Mouse (Mus musculus): ENCODE results near the gene Golga3.
A peak's percentile ranks its signal among the peaks of the same experiment; 100 is the strongest.

Golga3 gene

DNA sequence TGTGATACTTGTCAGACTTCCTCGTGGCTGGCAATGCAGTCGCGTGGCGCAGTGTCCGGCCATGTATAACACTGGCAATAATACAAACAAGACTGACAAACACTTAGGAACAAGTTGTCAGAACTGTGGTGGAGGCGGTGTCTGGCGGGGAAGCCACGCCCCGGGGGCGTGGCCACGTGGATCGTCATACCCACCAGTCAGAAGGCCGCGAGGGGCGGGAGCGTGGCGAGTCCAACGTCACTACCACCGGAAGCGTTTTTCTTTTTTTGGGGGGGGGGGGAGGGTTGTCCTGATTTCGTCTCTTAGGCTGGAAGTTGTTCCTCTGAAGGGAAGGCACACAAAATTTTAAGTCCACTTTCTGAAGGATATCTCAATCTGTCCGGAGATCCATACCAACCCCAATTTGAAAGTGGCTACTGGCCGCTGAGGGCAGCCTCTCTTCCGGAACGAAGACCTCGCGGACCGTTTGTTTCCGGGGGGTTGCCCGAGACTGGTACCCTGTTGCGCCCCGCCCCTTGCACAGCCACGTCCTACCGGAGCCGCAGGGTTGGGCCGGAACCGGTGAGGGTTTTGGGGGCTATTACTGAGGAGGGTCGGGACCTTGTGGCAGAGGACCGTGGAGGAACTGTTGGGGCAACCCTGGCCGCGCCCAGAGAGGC is at the start of gene Golga3:
Gene Golga3, plus strand, starts transcription at position 340 of the 659 bp plus-strand sequence.
- DNase-seq (ENCODE audit: low spot score): peak; percentile 93

DNA sequence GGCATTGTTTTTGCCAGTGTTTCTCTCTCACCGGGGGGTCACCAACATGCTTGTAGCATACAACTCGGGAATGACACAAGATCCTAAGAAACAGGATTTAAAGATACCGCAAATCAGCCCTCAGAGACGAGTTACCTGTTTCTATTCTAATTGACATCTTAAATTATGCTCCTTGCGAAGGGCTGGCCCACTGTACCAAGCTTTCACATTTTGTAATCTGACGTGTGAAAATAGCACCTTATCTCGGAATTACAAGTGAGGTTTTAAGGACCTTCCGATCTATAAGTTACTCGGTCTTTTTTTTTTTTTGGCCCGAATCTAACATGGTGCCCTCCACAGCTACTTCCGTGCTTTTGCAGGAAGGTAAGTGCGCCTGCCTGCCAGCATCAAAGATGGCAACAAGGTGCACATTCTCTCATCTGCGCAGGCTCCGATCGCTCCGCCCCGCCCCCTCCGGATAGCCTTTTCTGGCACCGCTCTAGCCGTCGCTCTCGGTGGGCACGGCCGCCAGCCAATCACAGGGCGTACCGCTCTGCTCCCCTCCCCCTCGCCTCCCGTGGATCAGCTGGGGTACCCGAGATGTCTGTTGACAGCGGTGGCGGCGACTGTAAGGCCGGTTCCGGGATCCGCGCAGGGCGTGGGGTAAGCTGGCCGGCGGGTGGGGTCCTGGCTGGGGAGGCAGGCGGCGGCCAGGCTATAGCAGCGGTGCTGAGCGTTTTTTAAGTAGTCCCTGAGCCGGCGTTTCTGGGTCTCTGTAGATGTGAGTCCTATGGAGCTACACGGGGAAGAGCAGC is 41.0 kb upstream of the Golga3 start, which contains the start of gene Chfr:
Gene Chfr, plus strand, starts transcription at position 550 of the 794 bp plus-strand sequence.
- peak; percentile 98 for DNase-seq (ENCODE audit: low spot score)

DNA sequence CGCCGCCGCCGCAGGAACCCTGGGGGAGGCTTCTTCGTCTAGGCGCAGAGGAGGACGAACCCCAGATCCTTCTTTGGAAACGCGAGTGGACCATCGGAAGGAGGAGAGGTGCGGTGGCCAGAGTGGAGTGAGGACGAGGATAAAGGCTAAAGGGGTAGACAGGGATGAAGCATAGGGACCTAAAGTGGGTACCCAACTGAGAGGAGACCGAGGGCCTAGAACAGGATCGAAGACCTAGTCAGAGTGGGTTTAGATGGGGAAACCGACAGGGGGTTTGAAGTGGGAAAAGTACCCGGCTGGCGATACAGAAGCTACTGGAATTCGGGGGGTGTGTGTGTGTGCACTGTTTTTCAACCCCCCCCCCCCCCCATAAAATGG is 40.4 kb upstream of the Golga3 start:
- DNase-seq (ENCODE audit: low spot score): no peak

DNA sequence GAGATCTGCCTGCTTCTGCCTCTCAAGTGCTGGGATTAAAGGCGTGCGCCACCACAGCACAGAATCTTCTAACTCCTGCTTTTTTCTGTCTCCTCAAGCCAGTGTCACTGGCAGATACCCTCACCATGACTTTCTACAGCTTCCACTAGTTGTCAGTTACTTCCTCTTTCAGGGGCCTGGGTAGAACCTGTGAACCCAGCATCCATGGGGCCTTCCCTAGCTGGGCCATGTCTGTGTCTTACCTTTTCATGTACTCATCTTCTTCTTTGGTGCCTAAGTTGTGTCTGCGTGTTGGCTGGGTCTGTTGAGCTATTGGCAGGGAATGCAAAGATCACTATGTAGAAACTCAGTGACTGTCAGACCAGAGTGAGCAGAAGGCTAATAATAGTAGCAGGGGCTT is 38.7 kb upstream of the Golga3 start:
- no peak for DNase-seq (ENCODE audit: low spot score)

DNA sequence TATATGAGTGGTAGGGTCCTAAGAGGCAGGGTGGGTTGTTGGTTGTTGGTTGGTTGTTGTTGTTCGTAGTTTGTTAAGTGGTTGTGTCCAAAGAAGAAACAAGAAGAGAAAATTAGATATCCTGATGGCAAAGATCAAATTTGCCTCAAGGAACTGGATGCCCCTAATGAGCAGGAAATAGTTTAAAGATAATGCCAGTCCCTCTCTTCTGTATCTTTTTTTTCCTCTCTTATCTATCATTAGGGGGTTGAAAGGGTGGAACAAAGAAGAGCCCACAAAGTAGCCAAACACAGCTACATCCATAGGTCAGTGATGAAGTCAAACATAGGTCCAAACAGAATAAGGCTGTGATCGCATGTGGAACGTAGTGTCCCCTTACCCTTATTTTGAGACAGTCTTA is 37.2 kb upstream of the Golga3 start:
- DNase-seq (ENCODE audit: low spot score): no peak

DNA sequence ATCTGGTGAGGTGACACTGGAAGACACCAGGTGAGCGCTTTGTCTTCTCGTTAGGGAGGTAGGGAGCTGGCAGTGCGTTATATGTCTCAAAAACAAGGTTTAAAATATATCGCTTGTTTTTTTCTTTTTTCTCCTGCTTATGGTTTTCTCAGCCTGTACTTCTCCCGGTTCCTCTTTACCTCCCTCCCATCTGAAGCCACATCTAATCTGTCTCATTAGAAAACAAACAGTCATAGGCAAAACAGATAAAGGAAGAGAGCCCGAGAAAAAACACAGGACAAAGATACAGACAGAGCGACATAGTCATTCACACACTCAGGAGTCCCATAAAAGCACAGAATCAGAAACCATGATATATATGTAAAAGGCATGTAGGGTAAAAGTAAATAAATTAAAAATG is 36.1 kb upstream of the Golga3 start:
- no peak for DNase-seq (ENCODE audit: low spot score)

DNA sequence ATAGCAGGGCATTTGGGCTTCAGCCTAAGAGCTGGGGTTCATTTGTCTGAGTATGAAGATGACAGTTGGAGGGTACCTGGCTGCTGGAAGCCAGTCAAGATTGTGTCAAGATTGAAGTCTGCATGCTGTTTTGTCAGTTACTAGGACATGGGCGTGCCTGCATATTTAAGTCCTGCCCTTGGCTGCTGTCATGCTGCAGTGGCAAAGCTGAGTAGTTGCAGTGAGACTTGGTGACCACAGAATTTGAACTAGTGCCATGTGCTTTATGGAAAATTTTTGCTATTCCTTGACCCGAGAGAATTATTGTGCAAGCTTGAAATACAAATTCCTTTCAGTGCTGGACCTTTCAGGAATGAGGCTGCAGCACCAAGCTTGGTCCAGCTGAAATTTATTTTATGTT is 34.2 kb upstream of the Golga3 start:
- DNase-seq (ENCODE audit: low spot score): no peak

DNA sequence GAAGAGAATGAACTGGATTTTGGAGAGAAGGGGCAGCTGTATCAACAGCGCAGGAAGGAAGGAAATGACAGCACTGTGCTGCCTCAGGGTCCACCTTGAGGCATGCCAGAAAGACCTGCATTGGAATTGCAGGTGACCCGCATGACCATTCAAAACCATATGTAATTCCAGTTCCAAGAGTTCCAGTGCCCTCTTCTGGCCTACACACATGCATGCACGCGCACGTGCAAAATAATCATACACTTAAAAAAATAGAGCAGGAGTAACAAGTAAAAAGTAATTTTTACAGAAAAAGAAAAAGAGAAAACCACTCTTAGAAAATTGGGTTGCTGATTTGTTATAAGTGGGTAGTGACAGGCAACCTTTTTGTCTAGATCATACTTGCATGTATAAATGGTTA is 33.5 kb upstream of the Golga3 start:
- DNase-seq (ENCODE audit: low spot score): peak; percentile 14

DNA sequence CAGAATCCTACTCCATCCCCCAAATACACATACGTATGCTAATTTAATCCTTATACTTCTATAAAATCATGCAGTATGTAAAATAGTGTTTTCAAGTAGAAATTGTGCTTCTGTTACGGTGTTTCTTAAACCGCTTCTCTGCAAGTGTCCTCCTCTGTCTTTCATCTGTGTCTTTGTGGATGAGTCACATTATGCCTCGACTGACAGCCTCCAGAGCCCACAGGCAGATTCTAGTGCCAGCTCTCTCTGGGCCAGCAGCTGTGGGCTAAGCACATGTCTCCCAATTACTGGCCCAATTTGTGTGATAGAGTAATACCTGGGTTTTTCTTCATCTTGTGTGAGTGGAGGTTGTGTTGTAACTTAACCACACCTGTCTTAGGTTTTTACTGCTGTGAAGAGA is 7.1 kb upstream of the Golga3 start:
- no peak for DNase-seq (ENCODE audit: low spot score)

DNA sequence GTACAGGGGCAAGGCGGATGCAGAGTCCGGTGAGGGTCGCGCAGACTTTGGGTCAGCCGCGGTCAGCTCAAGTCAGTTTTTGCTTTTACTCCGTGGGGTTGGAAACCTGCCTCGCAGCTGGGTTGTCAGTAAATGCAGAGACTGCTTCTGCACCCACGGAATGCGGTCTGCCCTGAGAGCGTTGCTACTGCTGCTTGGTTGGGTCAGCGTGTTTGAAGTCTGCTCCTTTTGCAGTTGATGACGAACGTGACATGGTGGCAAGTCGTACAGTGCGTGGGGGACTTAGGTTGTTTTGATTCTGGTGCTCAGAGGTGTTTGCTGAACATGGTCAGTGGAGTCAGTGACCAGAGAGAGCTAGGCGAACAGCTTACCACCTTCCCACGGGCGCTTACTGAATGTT is 520 bp downstream of the Golga3 start:
- peak; percentile 27 for DNase-seq (ENCODE audit: low spot score)

DNA sequence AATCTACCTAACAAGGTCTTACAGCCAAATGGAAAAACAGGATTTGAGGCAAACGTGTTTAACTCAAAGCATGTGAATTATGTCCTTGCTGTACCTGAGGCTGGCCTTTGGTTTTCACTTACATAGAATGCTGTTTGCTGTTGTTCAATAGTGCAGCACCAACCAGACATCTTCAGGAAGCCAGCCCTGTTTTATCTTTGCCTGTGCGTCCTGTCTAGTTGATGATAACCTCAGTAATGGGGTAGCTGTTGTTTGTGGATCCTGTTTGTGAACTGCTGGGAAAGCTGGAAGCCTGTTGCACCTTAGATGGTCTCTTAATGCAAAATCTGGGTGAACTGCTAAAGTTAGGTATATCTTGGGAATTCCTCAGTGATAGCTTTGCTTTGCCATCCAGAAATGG is 2.1 kb downstream of the Golga3 start:
- no peak for DNase-seq (ENCODE audit: low spot score)

DNA sequence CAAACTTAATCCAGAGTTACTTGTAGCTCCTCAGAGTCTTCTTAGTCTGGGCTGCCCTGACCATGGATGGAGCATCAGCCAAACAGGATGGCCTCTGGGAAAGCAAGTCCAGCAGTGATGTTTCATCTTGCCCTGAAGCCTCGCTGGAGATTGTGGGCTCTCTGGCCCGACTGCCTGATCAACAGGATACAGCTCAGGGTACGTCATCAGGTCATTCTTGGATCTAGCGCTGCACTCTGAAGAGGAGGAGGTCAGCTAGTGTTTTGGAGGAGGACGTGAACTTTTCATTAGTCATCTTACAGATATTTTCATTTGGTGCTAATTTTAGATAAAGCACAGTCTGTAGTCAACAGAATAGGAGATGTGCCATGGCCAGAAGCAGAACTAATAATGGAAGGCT is 5.2 kb downstream of the Golga3 start:
- no peak for DNase-seq (ENCODE audit: low spot score)

DNA sequence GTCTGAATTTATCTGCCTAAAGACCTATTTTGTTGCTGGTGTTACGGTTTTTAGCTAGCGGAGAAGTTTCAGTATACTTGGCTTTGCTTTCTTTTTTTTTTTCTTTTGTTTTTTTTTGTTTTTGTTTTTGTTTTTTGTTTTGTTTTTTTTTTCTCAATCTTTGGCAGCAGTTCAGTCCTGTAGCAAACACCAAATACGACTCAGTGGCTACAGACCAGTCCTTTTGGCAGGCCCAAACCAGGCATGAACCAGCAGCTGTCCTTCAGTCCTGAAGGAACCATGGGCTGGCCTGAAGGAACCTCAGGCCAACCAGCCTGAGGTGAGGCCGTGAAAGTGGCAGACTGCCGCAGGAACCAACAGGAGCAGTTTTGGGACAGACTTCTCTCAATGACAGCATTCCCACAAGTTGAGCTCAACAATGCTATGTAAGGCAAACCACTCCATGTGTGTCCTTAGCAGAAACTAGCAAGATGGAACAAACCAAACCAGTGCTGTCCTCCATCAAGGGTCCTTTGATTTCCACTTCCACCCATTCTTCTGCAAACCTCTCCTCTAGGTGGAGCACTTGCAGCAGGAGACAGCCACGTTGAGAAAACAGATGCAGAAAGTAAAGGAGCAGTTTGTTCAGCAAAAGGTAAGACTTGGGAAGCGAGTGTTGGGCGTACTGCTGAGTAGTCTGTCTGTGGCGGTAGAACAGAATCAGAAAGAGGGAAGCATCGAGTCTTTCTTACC is 26.8 kb downstream of the Golga3 start:
- DNase-seq (ENCODE audit: low spot score): peak; percentile 16

DNA sequence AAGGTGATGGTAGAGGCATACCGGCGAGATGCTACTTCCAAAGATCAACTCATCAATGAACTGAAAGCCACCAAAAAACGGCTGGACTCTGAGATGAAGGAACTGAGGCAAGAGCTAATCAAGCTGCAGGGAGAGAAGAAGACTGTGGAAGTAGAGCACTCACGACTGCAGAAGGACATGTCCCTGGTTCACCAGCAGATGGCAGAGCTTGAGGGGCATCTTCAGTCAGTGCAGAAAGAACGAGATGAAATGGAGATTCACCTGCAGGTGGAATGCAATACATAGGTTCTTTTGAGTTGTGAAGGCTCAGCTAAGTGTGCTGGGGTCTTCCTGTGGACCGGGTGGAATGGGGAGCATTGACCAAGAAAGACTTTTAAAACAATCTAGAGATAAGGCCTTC is 28.3 kb downstream of the Golga3 start:
- peak; percentile 11 for DNase-seq (ENCODE audit: low spot score)

DNA sequence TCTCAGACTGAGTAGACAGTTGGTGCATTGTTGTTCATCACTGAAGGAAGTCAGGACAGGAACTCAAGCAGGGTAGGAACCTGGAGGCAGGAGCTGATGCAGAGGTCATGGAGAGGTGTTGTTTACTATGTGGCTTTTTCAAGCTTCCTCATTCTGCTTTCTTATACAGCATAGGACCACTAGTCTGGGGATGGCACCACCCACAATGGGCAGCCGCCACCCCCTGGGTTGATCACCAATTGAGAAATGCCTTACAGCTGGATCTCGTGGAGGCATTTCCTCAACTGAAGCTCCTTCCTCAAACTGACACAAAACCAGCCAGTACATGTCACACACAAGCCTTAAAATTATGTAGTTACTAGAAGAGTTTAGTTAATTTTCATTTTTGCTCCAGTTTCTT is 34.8 kb downstream of the Golga3 start:
- DNase-seq (ENCODE audit: low spot score): no peak

DNA sequence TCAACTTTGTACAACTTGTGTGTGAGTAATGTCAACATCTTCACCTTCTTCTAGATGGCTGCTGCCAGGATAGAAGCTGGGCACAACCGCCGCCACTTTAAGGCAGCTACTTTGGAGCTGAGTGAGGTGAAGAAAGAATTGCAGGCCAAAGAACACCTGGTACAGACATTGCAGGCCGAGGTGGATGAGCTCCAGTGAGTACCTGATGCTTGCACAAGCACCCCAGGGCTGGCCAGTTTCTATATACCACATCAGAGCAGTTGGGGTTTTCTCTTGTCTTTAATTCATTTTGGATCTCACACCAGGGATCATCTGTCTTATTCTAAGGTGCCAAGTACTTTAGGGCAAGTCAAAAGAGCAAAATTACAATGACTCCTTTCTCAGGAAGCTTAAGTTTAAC is 40.3 kb downstream of the Golga3 start:
- no peak for DNase-seq (ENCODE audit: low spot score)

DNA sequence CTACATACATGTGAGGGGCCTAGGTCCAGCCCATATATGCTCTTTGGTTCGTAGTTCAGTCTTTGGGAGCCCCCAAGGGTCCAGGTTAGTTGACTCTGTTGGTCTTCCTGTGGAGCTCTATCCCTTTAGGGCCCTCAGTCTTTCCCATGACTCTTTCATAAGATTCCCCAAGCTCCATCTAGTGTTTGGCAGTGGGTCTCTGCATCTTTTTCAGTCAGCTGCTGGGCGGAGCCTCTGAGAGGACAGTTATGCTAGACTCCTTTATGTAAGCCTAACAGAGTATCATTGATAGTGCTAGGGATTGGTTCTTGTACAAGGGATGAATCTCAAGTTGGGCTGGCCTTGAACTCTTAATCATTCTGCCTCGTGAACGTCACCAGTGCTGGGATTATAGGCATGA is 43.8 kb downstream of the Golga3 start:
- no peak for DNase-seq (ENCODE audit: low spot score)

DNA sequence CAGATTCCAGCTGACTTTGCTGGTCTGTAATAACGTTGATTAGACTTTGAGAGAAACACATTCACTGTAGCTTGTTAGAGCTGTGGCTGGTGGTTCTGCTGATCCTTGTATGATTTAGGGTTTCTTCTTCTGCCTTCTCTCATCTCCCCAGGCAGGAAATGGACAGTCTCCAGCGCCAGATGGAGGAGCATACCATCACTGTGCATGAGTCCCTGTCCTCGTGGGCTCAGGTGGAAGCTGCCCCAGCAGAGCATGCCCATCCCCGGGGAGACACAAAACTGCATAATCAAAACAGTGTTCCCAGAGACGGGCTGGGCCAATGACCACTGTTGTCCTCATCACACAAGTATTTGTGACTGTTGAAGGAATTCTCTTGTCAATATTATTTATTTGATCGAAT is 46.3 kb downstream of the Golga3 start:
- DNase-seq (ENCODE audit: low spot score): peak; percentile 54

DNA sequence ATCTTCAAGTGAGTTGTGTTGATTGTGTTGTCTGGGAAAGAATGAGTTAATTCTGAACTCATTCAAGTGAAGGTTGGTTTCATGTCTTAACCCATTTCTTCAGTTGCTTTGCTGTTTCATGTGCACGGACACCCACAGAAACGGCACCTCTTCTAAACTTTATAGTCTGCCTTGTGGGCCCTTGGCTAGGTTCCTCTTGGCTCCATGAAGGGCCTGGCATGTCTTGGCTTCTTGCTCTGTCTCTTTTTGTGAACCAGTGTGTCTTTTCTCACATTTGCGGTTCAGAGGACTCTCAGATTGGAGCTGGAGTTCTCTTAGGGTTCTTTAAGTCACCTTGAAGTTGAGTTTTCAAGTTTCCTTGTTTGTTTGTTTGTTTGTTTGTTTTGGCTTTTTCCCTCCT is 48.6 kb downstream of the Golga3 start:
- DNase-seq (ENCODE audit: low spot score): no peak

DNA sequence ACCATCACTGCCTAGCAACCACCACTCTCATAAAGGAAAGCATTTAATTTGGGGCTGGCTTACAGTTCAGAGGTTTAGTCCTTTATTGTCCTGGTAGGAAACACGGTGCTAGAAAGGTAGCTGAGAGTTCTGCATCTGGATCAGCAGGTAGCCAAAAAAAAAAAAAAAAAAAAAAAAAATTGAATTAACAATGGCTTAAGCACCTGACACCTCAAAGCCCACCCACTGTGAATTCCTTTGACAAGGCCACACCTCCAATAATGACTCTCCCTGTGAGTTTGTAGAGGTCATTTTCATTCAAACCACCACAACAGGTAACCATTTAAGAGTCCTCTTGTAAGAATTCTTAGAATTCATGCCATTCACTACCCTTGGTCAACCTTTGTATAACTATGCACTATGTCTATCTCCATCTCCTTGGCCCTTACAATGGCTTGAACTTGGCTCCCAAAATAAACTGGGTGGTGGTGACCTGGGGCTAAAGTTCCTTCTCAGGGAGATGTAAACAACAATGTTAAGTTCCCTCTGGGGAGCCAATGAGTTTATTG is 50.9 kb downstream of the Golga3 start:
- DNase-seq (ENCODE audit: low spot score): no peak

DNA sequence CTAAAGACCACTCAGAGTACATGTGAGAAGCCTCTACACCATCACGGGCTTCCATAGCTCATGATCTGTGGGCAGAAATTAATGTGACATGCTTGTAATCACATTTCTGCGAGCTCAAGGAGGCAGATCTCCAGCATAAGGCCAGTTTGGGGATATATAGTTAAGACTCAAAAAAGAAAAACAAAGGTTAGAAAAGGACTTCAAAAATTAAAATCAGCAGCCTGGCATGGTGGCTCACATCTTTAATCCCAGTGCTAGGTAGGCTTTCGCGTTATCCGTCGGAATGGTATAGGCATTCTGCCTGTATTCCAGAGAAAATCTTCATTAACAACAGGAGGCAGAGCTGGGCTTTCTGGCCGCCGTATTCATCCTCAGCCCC is 53.9 kb downstream of the Golga3 start:
- no peak for DNase-seq (ENCODE audit: low spot score)

DNA sequence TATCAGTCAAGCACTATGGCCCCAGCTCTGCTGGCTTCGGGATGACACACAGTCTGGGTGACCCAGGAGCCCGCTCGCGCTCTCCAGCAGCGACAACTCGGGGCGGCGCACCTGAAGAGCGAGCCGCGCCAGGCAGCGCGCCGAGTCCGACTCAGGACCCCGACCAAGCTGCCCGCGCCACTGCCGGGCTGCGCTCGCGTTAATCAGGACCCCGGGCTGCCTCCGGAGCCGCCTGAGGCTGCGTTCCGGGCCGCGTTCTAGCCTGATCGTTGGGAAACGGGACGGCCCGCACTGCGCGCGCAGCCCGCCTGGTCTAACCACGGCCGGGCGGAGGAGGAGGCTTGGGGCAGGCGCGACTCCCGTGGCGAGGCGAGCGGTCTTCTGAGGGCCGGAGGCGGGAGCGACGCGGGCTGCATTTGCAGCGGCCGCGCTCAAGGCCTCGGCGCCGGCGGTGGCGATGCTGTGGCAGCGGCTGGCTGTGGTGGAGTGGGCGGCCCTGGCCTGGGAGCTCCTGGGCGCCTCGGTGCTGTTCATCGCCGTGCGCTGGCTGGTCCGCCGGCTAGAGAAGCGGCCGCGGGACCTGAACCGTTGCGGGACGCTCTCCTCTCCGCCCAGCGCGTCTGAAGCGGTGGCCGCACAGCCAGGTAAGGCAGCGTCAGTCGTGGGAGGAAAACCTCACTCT is 54.4 kb downstream of the Golga3 start, which contains the start of gene Ankle2:
Gene Ankle2, plus strand, starts transcription at position 225 of the 682 bp plus-strand sequence.
- peak; percentile 95 for DNase-seq (ENCODE audit: low spot score)
